Mouse (Mus musculus) neutrophil, adult 65 days (primary cell): Measurements from ENCODE around the gene Zcchc13. TPM values are rescaled to one million over a fixed set of nuclear protein-coding genes. Genes with fewer than 3 reads are reported as not detected.

Experiments used
- total RNA-seq: library from RNA; stranded (reverse); gene quantifications from 2 replicates; pipeline ENCODE4 v1.2.4, GENCODE M21; 2023

The Zcchc13 gene
- not detected in 2 replicates for total RNA-seq

DNA sequence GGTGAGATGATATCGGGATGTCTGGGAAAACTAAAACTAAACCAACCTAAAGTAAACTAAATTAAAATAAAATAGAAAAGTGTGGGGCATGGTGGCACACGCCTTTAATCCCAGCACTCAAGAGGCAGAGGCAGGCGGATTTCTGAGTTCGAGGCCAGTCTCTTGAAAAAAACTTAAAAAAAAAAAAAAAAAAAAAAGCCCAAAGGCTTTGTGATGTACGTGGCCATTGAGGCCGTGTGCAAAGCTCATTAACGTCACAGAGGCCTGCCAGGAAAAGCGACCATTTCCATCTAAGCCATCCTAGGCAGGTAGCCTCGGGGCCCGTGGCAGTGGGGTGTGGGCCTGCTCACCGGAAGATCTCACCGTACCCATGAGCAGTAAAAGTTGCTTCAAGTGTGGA is at the start of gene Zcchc13:
Gene Zcchc13, plus strand, starts transcription at position 284 of the 400 bp plus-strand sequence.

Other genes with a start within 250 kb of the Zcchc13 start
- gene Tsx, start 216.1 kb upstream of the Zcchc13 start, total RNA-seq: not detected in 2 replicates
- not detected in 2 replicates for gene Gm26992, start 208.6 kb upstream of the Zcchc13 start, total RNA-seq
- gene Slc16a2, start 191.4 kb downstream of the Zcchc13 start, total RNA-seq: not detected in 2 replicates